Mouse (Mus musculus) layer of hippocampus, postnatal 14 days (tissue): ENCODE results near the gene Adamts2. TPM values are rescaled to one million over a fixed set of nuclear protein-coding genes. Genes with fewer than 3 reads are reported as not detected.

ENCODE experiments used
- DNase-seq, 2 experiments: peaks; one replicate each; pipeline ENCODE4 v3.0.0; 2021 to 2022; ENCODE audit warnings: low spot score in 2 of 2, mixed read lengths in 1 of 2
- total RNA-seq, 2 experiments: library from RNA; stranded (reverse); gene quantifications; 2 replicates each; pipeline ENCODE4 v1.2.3; 2021

Adamts2 gene
- total RNA-seq, 2 experiments from 2014 or later: 6.3 to 8.3 TPM

DNA sequence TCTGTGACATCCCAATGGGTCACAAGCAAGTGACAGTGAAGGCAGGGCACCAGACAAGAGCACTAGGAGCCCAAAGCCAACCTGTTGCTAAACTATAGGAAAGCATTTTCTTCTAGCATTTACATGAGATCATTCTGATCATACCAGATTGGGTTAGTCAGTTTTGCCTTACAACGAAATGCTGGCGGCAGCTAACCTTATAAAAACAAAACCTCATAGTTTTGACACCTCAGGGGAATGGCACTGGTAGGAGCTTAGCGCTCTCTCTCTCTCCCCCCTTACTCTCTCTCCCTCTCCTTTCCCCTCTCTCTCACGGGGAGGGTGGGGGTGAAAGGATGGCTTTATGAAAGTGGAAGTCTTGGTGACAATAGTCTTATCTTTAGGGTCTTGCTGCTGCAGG is 123.7 kb downstream of the Adamts2 start:
- DNase-seq: no peak

DNA sequence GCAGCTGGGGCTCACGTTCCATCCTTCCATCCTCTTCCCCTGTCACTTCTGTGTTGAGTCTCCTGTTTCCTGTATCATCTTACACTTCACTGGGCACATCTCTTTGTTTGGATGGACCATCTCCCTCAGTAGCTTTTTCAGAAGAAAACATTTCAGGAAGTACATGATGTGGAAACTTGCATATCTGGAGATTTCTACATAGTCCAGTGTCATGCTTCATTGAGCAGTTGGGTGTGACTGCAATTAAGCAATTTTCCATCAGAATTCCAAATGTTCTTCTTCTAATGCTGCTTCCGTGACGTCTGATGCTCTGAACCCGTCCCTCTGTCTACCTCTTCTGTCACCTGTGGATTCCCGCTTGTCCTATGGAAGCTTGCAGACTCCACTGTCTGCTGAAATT is 124.2 kb downstream of the Adamts2 start:
- no peak for DNase-seq

DNA sequence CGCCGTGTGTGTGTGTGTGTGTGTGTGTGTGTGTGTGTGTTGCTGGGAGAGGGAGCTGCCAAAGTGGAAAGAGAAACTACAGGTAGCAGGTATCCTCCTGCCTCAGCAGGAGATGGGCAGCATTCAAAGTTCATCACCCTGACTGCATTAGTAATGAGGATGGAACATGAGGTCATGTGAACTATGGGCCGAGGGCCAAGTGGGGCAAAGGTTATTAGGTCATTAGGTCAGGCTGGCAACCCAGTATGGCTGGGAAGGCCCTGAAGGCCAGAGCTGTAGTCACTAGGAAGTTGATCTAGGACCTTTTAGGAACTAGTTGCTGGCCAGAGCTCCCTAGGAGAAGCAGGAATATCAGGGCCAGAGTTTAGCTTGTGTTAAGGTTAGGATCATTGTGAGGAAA is 131.3 kb downstream of the Adamts2 start:
- DNase-seq: no peak

DNA sequence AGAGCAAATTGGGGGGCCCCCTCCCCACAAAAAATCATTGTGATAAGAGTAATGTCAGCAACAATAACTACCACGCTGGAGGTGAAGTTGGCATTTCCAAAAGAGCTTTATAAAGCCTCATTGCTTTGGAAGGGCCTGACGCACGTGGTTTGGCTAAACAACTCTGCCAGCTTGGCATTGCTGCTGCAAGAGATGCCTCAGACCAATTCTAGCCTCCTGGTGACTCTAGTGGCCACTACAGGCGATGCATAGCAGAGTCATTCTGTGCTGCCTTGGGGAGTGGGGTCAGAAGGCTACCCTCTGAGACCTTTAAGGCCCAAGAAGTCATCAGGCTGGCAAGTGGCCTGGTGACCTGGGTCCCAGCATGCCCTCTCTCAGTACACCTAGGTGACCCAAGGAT is 132.2 kb downstream of the Adamts2 start:
- DNase-seq: peak in 1 of 2 experiments; percentile 14

DNA sequence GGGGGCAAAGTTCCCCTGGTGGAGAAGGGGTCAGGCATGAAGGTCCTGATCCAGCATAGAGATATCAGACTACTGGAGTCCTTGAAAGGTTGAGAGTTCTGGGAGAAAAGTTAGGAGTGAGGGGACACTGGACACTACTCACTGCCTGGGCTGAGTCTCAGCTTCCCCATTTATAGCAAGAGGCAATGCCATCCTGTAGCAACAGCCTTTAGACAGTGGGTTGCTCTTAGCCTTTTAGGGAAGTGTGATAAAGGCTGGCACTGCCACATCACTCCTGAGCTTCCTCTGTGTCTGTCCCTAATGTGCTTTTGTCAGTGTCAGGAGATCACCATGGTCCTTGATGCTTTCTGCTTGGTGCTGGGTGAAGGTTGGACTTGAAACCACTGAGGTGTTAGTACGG is 134.7 kb downstream of the Adamts2 start:
- DNase-seq: no peak

DNA sequence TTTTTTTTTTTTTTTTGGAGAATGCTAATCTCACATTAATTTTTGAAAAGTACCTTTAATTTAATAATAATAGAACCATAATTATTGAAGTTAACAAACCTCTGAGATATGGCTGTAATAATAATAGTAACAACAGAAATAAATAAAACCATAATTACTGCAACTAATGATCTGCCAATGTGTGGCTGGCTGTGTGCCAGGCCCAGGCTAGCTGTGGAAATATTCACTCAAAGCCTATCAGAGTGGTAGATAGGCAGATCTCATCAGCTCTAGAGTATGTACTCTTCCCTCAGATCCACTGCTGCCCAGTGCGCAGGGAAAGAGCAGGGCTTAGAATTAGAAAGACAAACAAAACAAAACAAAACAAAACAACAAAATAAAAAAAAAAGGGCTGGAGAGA is 136.6 kb downstream of the Adamts2 start:
- DNase-seq: peak in 1 of 2 experiments; percentile 57

DNA sequence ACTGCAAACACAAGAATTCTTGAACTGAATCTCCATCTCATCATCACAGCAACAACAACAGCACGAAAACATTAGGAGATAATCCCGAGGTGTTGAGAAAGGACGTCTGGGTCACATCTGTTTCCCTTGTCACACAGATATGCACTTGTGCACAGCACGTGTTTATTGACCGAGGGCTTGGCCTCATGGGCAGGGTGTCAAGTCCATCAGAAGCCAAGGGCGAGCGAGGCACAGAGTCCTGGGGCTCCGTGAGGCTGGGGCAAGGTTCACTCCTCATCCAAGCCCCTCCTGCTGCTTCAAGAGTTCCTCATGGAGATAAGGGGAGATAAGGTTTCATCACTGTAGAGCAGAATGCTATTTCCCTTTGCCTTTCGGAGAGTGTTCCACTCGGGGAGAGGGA is 137.6 kb downstream of the Adamts2 start:
- no peak for DNase-seq

DNA sequence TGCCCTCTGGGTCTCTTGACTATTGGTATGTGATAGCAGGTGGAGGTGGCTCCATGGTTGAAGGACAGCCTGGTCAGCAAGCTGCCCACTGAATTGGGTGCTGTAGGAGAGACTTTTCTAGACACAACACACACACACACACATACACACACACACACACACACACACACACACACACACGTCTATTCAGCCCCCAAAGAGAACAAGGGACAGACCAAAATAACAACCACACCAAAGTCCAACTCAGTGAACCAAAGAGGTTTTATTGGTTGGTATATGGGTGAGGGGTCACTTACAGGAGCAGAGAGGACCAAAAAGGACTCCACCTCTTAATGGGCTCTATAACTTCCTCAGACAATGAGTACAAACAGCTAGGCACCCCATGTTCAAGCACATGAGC is 140.3 kb downstream of the Adamts2 start:
- DNase-seq: no peak

DNA sequence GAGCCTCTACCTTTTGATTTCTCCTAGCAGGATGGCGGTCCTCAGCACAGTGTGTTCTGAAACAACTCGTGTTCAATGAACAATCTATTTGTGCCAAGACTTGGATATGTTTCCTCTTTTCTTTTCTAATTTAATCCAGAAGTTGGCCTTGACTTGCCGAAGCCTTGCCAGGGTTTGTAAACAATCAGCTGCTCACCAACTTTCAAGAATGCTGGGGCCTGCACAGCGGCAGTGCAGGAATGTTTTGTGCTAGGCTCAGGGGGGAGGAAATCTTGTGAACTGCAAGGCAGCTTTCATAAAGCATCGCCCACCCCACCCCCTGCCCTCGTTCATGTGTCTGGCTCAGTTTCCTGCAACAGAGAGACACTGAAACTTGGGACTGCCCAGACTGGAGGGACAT is 143.1 kb downstream of the Adamts2 start:
- DNase-seq: peak; percentile 26 to 70

DNA sequence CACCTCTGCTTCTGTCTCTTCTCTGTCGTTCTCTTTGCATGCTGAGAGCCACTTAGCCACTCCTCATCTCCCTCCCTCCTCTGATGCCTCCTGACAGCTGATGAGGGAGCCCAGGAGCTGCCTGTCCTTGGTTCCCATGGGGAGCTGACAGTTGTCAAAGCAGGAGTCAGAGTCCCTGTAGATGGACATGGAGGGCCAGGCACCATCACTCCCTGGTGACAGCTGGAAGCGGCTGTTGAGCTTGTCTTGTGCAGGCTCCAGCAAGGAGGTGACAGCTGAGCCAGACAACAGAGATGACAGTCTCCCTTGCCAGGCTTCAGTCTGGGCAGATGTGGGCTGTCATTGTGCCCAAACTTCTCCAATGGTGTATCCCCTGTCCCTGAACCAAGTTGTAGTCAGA is 144.6 kb downstream of the Adamts2 start:
- DNase-seq: no peak

DNA sequence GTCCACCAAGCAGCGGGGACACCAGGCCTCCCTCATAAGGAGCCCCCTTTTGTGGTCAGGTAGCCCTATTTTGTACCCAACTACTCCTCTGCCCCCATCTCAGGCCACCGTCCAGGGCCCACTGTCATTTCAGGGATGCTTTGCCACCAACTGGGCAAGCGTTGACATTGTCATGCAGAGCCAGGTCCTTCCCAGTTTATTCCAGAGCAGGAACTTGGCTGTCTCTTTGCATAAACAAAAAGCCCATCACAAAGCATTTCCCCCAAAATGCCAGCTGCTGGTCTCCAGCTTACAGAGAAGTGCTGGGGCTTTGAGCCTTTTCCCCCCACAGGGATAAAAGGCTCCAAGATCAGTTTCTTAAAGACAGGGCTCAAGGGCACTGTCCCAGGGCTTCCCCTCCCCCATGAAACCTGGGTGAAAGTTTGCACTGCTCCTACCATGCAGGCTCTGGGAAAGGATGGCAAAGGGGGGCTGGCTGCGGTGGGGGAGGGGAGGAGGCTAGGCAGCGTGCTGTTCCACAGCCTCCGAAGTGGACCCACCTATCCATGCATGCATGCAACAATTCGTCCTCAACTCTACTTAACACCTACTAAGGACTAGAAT is 149.2 kb downstream of the Adamts2 start:
- no peak for DNase-seq

DNA sequence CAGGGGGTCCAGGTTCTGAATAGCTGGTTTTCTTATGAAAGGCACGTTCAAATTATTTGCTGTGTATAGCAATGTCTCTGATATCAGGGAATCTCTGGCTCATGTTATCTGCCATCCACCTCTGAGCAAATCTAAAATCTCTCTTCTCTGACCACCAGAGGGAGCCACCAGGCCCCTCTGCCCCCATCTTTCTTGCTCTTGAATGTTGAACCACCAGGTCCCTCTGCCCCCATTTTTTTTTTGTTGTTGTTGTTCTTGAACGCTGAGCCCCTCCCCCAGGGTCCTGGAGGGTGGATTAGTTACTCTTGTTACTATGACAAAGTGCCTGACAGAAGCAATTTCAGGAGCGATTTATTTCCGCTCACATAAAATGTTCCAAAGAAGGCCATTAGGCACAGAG is 155.9 kb downstream of the Adamts2 start:
- DNase-seq: no peak

DNA sequence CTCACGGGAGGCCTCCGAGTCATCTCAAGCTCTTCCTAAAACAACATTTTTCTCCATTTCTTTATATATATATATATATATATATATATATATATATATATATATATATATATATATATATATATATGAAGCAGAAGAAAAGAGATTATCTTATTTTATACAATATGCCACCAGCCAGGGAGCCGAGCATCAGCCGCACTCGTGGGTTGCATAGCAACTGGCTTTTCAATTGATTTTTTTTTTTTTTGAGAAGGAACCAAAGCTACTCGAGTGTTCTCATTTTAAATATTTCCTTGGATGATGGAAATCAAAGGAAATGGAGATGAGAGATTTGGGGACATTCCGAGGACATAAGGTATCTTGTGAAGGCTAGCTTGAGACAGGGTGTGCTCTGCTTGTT is 164.6 kb downstream of the Adamts2 start:
- DNase-seq: no peak

DNA sequence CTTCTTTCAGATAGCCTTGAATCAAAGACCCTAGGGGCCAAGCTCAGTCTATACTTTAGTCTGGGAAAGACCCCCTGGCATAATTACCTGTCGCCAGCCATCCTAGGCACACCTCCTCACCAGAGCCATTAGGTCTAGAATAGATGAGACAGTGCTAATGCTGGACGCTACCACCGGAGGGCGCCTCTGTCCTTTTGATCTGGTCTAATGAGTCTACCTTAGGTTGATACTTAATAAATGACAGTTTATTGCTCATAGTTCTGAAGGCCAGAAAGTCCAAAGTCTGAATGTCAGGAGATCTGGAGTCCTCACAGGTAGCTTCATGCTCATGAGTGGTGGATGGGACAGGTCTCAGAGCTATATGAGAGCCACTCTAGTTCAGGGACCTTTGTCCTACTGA is 165.2 kb downstream of the Adamts2 start:
- peak in 1 of 2 experiments; percentile 40 for DNase-seq

DNA sequence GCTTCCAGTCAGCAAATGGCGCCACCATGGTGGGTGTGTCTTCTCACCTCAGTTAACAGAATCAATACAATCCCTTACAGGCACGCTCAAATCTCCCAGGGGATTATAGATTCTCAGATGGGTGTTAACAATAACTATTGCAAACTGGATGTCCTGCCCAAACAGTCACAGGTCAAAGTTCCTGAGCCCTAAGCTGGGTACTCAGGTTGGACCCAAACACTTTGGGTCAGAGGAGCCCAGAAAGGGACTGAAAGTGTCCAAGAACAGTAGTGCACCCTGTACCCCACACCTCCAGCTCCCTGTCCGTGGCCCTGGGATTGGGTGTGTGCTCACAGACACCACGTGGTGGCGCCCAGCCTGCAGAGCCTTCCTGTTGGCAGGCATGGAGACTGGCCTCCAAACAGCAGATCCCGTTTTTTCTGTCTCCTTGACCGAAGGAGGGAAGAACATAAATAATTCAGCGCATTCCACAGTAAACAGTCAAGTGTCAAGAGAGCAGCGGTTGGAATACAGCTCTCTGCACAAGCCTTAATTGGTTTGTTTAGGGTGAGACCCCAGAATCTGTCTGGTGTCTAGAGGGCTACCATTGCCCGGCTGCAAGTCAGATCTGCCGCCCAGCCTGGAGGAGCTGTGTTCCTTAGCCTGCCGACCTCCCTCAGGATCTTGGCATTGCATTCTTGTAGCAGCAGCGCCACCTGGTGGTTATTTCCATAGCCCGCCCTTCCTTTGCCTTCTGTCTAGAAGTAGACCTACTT is 167.3 kb downstream of the Adamts2 start:
- DNase-seq: peak; percentile 84 to 91

DNA sequence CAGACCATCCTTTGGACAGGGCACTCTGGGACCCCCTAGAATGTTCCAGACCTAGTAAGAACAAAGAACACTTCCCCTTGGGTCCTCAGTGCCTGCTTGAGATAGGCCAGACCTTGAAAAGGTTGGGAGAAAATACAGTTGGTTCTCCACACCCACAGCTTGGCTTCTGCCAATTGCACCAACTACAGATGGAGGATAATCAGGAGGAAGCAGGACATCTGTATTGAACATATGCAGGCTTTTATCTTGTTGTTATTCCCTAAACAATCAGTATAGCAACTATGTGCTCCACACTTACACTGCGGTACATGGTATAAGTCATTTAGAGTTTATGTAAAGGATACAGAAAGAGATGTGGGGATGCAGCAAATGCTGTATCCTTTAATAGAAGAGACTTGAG is 169.1 kb downstream of the Adamts2 start:
- peak; percentile 14 to 64 for DNase-seq

DNA sequence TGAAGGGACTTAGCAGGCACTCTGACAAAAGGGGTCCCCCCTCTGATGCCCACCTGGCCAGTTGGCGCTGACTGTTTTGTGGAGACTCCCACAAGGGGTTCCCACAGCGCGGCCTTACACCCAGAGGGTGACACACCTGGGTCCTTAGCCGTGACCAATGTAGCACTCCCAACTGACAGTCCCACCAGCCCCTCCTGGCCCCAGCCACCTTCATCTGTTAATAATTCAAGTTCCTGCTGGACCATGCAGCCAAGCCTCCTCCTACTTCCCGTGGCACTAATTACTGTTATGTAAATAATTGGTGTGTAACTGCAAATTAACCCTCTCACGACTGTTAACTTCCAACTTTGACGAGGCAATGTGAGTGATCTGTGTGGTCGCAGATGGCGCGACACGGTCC is 195.8 kb downstream of the Adamts2 start:
- DNase-seq: no peak

DNA sequence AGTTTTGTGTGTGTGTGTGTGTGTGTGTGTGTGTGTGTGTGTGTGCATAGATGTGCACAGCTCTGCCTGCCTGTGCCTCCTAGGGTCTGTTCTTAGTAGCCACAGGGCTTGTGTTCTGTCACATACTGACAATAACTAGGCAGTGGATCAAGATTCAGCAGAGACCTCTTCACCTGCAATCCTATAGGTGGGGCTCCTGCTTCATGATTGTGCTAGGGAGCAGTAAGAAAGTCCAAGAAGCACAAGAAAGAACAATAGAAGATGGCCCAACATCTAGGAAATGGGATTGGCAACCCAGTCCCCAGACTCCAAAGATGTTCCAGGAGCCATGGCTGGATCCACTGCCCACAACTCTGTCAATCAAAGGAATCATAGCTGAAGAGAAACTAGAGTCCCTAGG is 197.0 kb downstream of the Adamts2 start:
- DNase-seq: no peak

DNA sequence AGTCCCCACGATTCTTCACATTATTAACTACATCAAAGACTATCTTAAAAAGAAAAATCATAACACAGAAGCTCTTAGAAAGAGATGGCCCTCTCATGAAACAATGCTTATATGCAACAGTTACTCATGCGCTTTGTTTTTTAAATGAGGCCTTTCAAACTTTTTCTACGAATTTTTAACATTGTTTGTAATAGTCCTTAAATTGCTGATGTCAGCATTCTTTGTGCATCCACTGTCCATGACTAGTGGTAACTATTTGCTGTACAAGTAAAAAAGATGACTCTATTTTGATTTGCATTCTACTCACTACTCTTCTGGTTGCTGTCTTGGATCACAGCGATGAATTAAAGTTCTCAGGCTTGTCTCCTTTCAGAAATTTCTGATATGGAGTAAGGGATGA is 212.3 kb downstream of the Adamts2 start:
- no peak for DNase-seq

DNA sequence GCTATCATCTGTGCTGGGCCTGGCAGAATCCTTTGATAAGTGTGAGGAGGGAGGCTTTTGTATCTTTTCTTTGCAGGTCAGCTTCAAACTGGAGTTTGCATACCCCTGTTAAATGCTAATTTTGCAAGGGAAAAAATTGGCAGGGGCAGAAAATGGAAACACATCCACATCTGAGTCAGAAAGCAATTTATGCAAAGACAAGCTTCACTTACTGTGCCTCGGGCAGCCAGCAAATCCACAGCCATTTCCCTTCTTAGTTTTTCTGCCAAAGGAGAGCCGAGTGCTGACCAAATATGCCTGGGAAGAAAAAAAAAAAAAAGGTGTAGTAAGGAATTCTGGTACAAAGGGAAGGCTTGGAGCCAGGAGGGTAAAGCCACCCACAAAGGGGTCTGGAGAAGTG is 224.3 kb downstream of the Adamts2 start:
- no peak for DNase-seq

DNA sequence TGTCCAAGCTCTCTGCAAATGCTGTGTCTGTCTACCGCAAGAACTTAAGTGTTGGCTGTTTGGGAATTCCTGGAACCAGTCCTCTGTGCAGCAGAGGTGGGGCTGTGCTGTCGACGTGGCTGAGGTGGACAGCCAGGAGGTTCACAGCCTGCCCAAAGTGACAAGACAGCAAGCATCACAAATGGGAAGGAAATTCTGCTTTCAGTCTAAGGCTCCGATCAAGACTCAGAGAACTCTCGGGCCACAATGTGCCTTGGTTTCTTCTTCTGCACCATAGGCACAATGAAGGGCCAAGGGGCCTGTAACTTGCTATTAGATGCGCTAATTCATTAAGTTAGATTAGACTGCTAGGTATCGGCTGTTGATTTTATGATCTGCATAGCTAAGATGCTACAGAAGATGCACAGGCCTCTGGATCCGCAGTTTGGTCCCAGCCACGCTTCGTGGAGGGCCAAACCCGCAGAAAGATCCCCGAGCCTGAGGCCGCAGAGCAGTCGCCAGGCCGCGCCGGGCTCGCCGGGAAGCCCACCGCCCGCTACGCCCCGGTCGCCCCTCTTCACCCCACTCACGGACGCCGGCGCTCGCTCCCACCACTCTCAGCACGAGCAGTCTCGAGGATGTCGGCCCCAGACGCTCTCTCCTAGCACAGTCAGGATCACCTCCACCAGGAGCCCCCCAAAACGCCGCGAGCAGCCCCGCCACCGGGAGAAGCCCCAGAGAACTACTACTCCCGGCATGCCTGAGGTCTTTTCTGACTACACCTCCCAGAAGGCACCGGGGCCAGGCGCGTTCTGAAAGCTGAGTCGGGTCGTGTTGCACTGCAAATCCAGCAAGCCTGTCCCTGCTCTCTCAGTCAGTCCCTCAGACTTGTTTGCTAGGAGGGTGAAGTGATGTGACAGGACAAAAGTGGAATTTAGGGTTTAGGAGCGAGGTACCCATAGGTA is 225.4 kb downstream of the Adamts2 start, which contains the start of gene Zfp354c:
Zfp354c (minus strand) TSS at position 715 of the 944 bp plus-strand sequence.
- DNase-seq: peak; percentile 83 to 93

DNA sequence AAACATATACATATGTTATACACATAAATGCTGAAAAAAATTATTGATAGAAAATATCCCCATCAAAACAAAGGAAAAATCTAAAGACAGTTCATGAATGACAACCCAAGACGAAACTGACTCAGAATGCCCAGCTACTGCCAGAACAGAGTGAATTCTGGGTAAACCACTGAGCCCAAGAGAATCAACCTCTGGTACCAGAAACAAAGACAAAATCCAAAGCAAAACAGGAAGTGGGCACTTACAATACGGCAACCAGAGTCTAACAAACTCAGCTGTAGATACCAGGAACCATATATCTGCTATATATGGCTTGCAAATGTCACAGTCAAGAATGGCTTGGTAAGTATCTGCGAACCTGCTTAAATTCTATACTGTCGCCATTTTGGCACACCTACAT is 233.8 kb downstream of the Adamts2 start:
- no peak for DNase-seq
